Mouse (Mus musculus): ENCODE data around the gene Fcer2a. TPM values are rescaled to one million over a fixed set of nuclear protein-coding genes. Genes with fewer than 3 reads are reported as not detected.

Gene Fcer2a
- total RNA-seq, 2 experiments from 2014 or later: not detected

Other genes with a start within 250 kb of the Fcer2a start
- 1 to 10 TPM in 1 of 2 experiments, under 1 TPM in 1; 0.87 to 1.7 TPM for gene Pex11g, start 226.5 kb downstream of the Fcer2a start, total RNA-seq (2021)
- under 1 TPM; 0.20 to 0.32 TPM for gene Tex45, start 223.3 kb downstream of the Fcer2a start, total RNA-seq (2021)
- gene Zfp358, start 201.0 kb downstream of the Fcer2a start, total RNA-seq (2021): 10 to 100 TPM; 27.7 to 29.0 TPM
- gene Mcoln1, start 193.7 kb downstream of the Fcer2a start, total RNA-seq (2021): 10 to 100 TPM; 66.2 to 79.4 TPM
- gene Pnpla6, start 178.8 kb downstream of the Fcer2a start, total RNA-seq (2021): 10 to 100 TPM; 67.7 to 76.2 TPM
- gene C330021F23Rik, start 126.2 kb downstream of the Fcer2a start, total RNA-seq (2021): not detected
- gene Camsap3, start 106.9 kb downstream of the Fcer2a start, total RNA-seq (2021): 10 to 100 TPM; 58.1 to 68.1 TPM
- gene Xab2, start 72.9 kb downstream of the Fcer2a start, total RNA-seq (2021): 10 to 100 TPM; 33.9 to 34.1 TPM
- 100 to 1,000 TPM in 1 of 2 experiments, 10 to 100 TPM in 1; 83.3 to 101 TPM for gene Pet100, start 72.6 kb downstream of the Fcer2a start, total RNA-seq (2021)
- gene Pcp2, start 68.6 kb downstream of the Fcer2a start, total RNA-seq (2021): not detected
- gene Stxbp2, start 63.2 kb downstream of the Fcer2a start, total RNA-seq (2021): 10 to 100 TPM; 50.2 to 61.8 TPM
- gene Retn, start 38.4 kb downstream of the Fcer2a start, total RNA-seq (2021): 1 to 10 TPM; 1.1 TPM
- gene Mcemp1, start 28.4 kb downstream of the Fcer2a start, total RNA-seq (2021): under 1 TPM; 0.38 to 0.39 TPM
- gene Fcor, start 21.8 kb downstream of the Fcer2a start, total RNA-seq (2021): 10 to 100 TPM; 23.0 to 24.6 TPM
- 10 to 100 TPM; 31.5 to 34.4 TPM for gene Trappc5, start 17.9 kb downstream of the Fcer2a start, total RNA-seq (2021)
- not detected for gene Clec4g, start 26.5 kb upstream of the Fcer2a start, total RNA-seq (2021)
- gene Cd209a, start 54.8 kb upstream of the Fcer2a start, total RNA-seq (2021): not detected
- gene Cd209e, start 160.1 kb upstream of the Fcer2a start, total RNA-seq (2021): not detected
- not detected for gene Cd209d, start 184.4 kb upstream of the Fcer2a start, total RNA-seq (2021)
- under 1 TPM in 1 of 2 experiments, not detected in 1; 0.69 TPM for gene Cd209b, start 232.7 kb upstream of the Fcer2a start, total RNA-seq (2021)